Mouse (Mus musculus): Measurements from ENCODE around the gene Uchl1. TPM values are rescaled to one million over a fixed set of nuclear protein-coding genes. Genes with fewer than 3 reads are reported as not detected.

Uchl1 gene
- polyA plus RNA-seq, 1 experiment: 16.8 TPM

GRCm38 (mm10) chr5:66675189-66675890 lies 551 bp upstream of the Uchl1 start:
- Histone ChIP-seq H3K36me3 (ENCODE audit: control insufficient read depth, insufficient read depth, low read length) (no peaks in the 10 kb centered on the region), H3K27ac (ENCODE audit: insufficient read depth, low read depth, low read length) (no peak overlapping the region), H3K4me1 (ENCODE audit: control insufficient read depth, insufficient read depth, low read length) (no peaks in the 10 kb centered on the region), H3K4me3 (ENCODE audit: insufficient read depth, low read depth, low read length) (no peak overlapping the region), H3K27me3 (replicated peaks; ENCODE audit: control insufficient read depth, insufficient read depth, low read length) (no peaks in the 10 kb centered on the region; the same call in 1 of the 2 replicates)
- no peak for DNase-seq
- TF ChIP-seq CTCF (conservative IDR thresholded peaks at IDR 0.05; ENCODE audit: insufficient read depth, insufficient read length, low read depth, low read length) (no peak), POLR2A (IDR thresholded peaks at IDR 0.05; ENCODE audit: low read depth, low read length) (no peak)
- 6% methylated on average over 18 of the region's 18 CpGs for whole genome bisulfite sequencing

GRCm38 (mm10) chr5:66676457-66677117 lies 696 bp downstream of the Uchl1 start:
- TF ChIP-seq CTCF (conservative IDR thresholded peaks at IDR 0.05; ENCODE audit: insufficient read depth, insufficient read length, low read depth, low read length): no peak
- TF ChIP-seq POLR2A (IDR thresholded peaks at IDR 0.05; ENCODE audit: low read depth, low read length): no peak
- H3K4me1 ChIP-seq (ENCODE audit: control insufficient read depth, insufficient read depth, low read length): no peaks in the 10 kb centered on the region
- H3K4me3 ChIP-seq (ENCODE audit: insufficient read depth, low read depth, low read length): peak overlapping the region; percentile 45
- H3K27me3 ChIP-seq (replicated peaks; ENCODE audit: control insufficient read depth, insufficient read depth, low read length): no peaks in the 10 kb centered on the region; the same call in 1 of the 2 replicates
- DNase-seq: peak; percentile 28
- WGBS: 1% methylated on average over 51 of the region's 51 CpGs
- H3K27ac ChIP-seq (ENCODE audit: insufficient read depth, low read depth, low read length): no peak overlapping the region
- H3K36me3 ChIP-seq (ENCODE audit: control insufficient read depth, insufficient read depth, low read length): no peaks in the 10 kb centered on the region

- WGBS: 79% methylated on average over 21 of the region's 21 CpGs
- Histone ChIP-seq H3K36me3 (ENCODE audit: control insufficient read depth, insufficient read depth, low read length) (no peaks in the 10 kb centered on the region), H3K4me1 (ENCODE audit: control insufficient read depth, insufficient read depth, low read length) (no peaks in the 10 kb centered on the region), H3K27me3 (replicated peaks; ENCODE audit: control insufficient read depth, insufficient read depth, low read length) (no peaks in the 10 kb centered on the region; the same call in 1 of the 2 replicates), H3K4me3 (ENCODE audit: insufficient read depth, low read depth, low read length) (no peak overlapping the region), H3K27ac (ENCODE audit: insufficient read depth, low read depth, low read length) (no peak overlapping the region)
- DNase-seq: no peak
- TF ChIP-seq POLR2A (IDR thresholded peaks at IDR 0.05; ENCODE audit: low read depth, low read length) (no peak), CTCF (conservative IDR thresholded peaks at IDR 0.05; ENCODE audit: insufficient read depth, insufficient read length, low read depth, low read length) (no peak)
These were observed 1.8 kb downstream of the Uchl1 start for GRCm38 (mm10) chr5:66677411-66678345.

GRCm38 (mm10) chr5:66679222-66679621 lies 3.3 kb downstream of the Uchl1 start:
- TF ChIP-seq POLR2A (IDR thresholded peaks at IDR 0.05; ENCODE audit: low read depth, low read length) (no peak), CTCF (conservative IDR thresholded peaks at IDR 0.05; ENCODE audit: insufficient read depth, insufficient read length, low read depth, low read length) (no peak)
- Histone ChIP-seq H3K27ac (ENCODE audit: insufficient read depth, low read depth, low read length) (no peak overlapping the region), H3K27me3 (replicated peaks; ENCODE audit: control insufficient read depth, insufficient read depth, low read length) (no peaks in the 10 kb centered on the region; the same call in 1 of the 2 replicates), H3K4me3 (ENCODE audit: insufficient read depth, low read depth, low read length) (no peak overlapping the region), H3K36me3 (ENCODE audit: control insufficient read depth, insufficient read depth, low read length) (no peaks in the 10 kb centered on the region), H3K4me1 (ENCODE audit: control insufficient read depth, insufficient read depth, low read length) (no peaks in the 10 kb centered on the region)
- 65% methylated on average over 10 of the region's 10 CpGs for WGBS
- no peak for DNase-seq

- no peak for TF ChIP-seq CTCF (conservative IDR thresholded peaks at IDR 0.05; ENCODE audit: insufficient read depth, insufficient read length, low read depth, low read length)
- no peak for TF ChIP-seq POLR2A (IDR thresholded peaks at IDR 0.05; ENCODE audit: low read depth, low read length)
- no peak overlapping the region for H3K27ac ChIP-seq (ENCODE audit: insufficient read depth, low read depth, low read length)
- no peaks in the 10 kb centered on the region for H3K36me3 ChIP-seq (ENCODE audit: control insufficient read depth, insufficient read depth, low read length)
- H3K4me3 ChIP-seq (ENCODE audit: insufficient read depth, low read depth, low read length): no peak overlapping the region
- H3K4me1 ChIP-seq (ENCODE audit: control insufficient read depth, insufficient read depth, low read length): no peaks in the 10 kb centered on the region
- WGBS: 76% methylated on average over 2 of the region's 2 CpGs
- no peak for DNase-seq
- no peaks in the 10 kb centered on the region for H3K27me3 ChIP-seq (replicated peaks; ENCODE audit: control insufficient read depth, insufficient read depth, low read length)
These were observed 10.0 kb downstream of the Uchl1 start for GRCm38 (mm10) chr5:66685930-66686329.

- DNase-seq: no peak
- WGBS: 94% methylated on average over 13 of the region's 13 CpGs
- Histone ChIP-seq H3K4me1 (ENCODE audit: control insufficient read depth, insufficient read depth, low read length) (no peaks in the 10 kb centered on the region), H3K27ac (ENCODE audit: insufficient read depth, low read depth, low read length) (no peak overlapping the region), H3K27me3 (replicated peaks; ENCODE audit: control insufficient read depth, insufficient read depth, low read length) (no peaks in the 10 kb centered on the region), H3K36me3 (ENCODE audit: control insufficient read depth, insufficient read depth, low read length) (no peaks in the 10 kb centered on the region), H3K4me3 (ENCODE audit: insufficient read depth, low read depth, low read length) (no peak overlapping the region)
- TF ChIP-seq CTCF (conservative IDR thresholded peaks at IDR 0.05; ENCODE audit: insufficient read depth, insufficient read length, low read depth, low read length): no peak
- TF ChIP-seq POLR2A (IDR thresholded peaks at IDR 0.05; ENCODE audit: low read depth, low read length): no peak
These were observed 11.0 kb downstream of the Uchl1 start for GRCm38 (mm10) chr5:66686863-66687262.
